Mouse (Mus musculus) hindbrain, embryonic 11.5 days (tissue): ENCODE results near the gene Dync1i2. TPM values are rescaled to one million over a fixed set of nuclear protein-coding genes. Genes with fewer than 3 reads are reported as not detected.
A peak's percentile ranks its signal among the peaks of the same experiment; 100 is the strongest.

ENCODE experiments used
- ATAC-seq: fragments of 200-750 bp; cut with Nextera tagmentation; 2 replicates; pipeline ENCODE4 v1.8.0; 2017; ENCODE audit warnings: mild to moderate bottlenecking, moderate TSS enrichment, moderate library complexity; ENCODE audit not compliant: low FRiP score
- DNase-seq: peaks from one replicate; pipeline ENCODE4 v3.0.0-alpha.2; 2015; ENCODE audit warnings: low spot score
- H3K27ac ChIP-seq: fragments of 300-500 bp; sonication (generic); 2 replicates; pipeline ENCODE4 v1.5.1; 2014; ENCODE audit warnings: mild to moderate bottlenecking, low read depth, low read length
- H3K27me3 ChIP-seq: fragments of 300-500 bp; sonication (generic); 2 replicates; pipeline ENCODE4 v1.6.1; 2014; ENCODE audit warnings: mild to moderate bottlenecking, low read length, moderate library complexity, mixed read lengths; ENCODE audit not compliant: control insufficient read depth, insufficient read depth
- H3K36me3 ChIP-seq: fragments of 300-500 bp; sonication (generic); 2 replicates; pipeline ENCODE4 v1.6.1; 2014; ENCODE audit warnings: mild to moderate bottlenecking, low read length, moderate library complexity, mixed read lengths; ENCODE audit not compliant: control insufficient read depth, insufficient read depth
- H3K4me1 ChIP-seq: fragments of 300-500 bp; sonication (generic); replicated peaks from 2 replicates; pipeline ENCODE4 v1.6.1; 2014; ENCODE audit warnings: low read length, mixed read lengths; ENCODE audit not compliant: control insufficient read depth, insufficient read depth
- H3K4me2 ChIP-seq: fragments of 300-500 bp; sonication (generic); replicated peaks from 2 replicates; pipeline ENCODE4 v1.6.1; 2014; ENCODE audit warnings: mild to moderate bottlenecking, low read depth, low read length
- H3K4me3 ChIP-seq: fragments of 300-500 bp; sonication (generic); 2 replicates; pipeline ENCODE4 v1.5.1; 2014; ENCODE audit warnings: low read depth, low read length
- H3K9ac ChIP-seq: fragments of 300-500 bp; sonication (generic); 2 replicates; pipeline ENCODE4 v1.6.1; 2014; ENCODE audit warnings: low read depth, low read length
- H3K9me3 ChIP-seq: fragments of 300-500 bp; sonication (generic); 2 replicates; pipeline ENCODE4 v1.6.1; 2016; ENCODE audit warnings: low read length; ENCODE audit not compliant: control insufficient read depth
- WGBS: fragments of 180-500 bp; shearing (Covaris S2); extraction: QIAGEN DNeasy Blood & Tissue Kit; methylation state at CpG from one replicate; pipeline ENCODE4 v1.1.7; 2014; 5-methylcytosine and 5-hydroxymethylcytosine counted together
- polyA plus RNA-seq: library from polyadenylated mRNA; unstranded; fragments of >200 nt; fragmentation: Nextera tagmentation; extraction: Ambion mirVana; gene quantifications from 2 replicates; pipeline ENCODE4 v1.2.1, GENCODE M21; 2014

Gene Dync1i2
- polyA plus RNA-seq = 166 and 195 TPM in 2 replicates

DNA sequence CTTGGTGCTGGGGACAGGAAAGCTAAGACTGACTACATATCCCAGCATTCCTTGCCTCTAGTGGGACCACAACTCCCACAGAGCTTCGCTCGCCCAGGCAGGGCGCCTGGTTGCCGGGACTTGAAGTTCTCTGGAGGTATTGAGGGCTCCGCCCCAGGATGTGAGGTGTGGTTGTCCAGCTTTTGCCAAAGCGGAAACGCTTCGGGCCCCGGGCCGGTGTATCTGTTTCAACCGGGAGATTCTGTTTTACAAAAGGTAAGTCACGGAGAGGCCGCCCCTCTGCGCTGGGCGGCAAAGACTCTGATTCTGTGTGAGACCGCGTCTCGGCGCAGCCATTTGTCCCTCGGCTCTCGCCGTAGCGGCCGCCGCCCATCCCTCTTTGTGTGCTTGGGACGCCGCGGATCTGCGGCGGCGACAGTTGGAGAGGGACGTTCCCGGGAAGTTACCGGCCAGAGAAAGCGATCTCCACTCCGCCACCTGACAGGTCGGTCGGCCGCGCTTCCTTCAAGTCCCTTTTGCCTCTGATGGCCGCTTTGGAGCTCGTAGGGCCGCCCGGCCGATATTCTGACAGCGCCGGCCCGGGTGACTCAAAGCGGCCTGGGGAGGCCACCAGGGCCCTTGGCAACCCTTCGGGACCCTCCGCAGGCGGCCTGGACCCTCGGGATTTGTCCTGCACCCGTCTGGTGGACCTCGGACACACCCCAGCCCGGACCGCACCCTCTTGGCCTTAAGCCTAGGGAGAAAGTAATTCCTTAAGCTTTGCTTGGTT lies at the start of gene Dync1i2:
Gene Dync1i2 (plus strand): TSS at position 116 of the 769 bp plus-strand sequence.
- WGBS = under 1% methylated on average over 57 of the region's 57 CpGs
- peak; percentile 99 for ATAC-seq
- no peaks in the 10 kb centered on the region for H3K4me1 ChIP-seq
- H3K4me2 ChIP-seq = peak within 1 kb of the TSS; percentile 48
- peak within 1 kb of the TSS; percentile 93 for H3K4me3 ChIP-seq
- peak within 1 kb of the TSS; percentile 77 for H3K27ac ChIP-seq
- peak within 1 kb of the TSS; percentile 88 for H3K9ac ChIP-seq
- no peaks in the 10 kb centered on the region for H3K36me3 ChIP-seq
- H3K27me3 ChIP-seq = no peaks in the 10 kb centered on the region
- no peaks in the 10 kb centered on the region for H3K9me3 ChIP-seq
- DNase-seq = peak; percentile 93

DNA sequence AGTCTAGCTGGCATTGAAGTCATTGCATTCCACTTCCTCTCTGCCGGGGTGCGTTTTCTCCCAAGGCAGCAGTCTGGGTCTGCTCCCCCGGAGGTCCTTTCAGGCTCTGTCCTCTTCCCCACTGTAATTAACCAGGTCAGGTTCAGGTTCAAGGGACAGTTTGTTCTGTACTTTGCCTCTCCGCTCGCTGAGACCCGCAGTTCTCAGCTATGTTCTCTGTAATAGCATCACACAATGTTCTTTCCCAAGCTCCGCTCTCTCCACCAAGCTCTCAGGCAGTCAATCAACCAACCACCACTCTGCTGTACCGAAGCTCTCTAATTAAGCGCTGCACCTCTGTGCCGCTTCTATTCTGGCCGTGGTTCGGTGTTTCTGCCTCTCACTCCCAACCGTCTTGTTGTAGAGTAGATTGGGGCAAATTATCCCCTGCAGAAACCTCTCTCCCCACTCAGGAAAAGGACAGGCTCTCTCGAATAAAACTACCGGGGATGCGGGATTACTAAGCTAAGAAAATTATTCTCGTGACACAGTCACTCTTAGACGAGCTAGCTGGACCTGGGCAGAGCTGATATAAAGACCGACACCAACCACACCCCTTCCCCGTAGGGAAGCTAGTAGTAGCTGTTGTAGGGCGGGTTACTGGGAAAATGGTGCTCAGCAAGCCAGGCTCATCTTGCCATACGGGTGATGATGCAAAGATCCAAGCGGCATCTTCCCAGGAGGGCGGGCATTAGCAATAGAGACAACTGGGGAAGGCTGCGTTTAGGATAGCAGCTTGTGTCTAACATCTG lies 48.5 kb upstream of the Dync1i2 start:
- no peaks in the 10 kb centered on the region for H3K9me3 ChIP-seq
- H3K27me3 ChIP-seq = no peaks in the 10 kb centered on the region
- 85% methylated on average over 25 of the region's 25 CpGs for WGBS
- no peak overlapping the region for H3K4me2 ChIP-seq
- H3K9ac ChIP-seq = no peak overlapping the region
- no peak overlapping the region for H3K4me3 ChIP-seq
- H3K36me3 ChIP-seq = no peaks in the 10 kb centered on the region
- H3K4me1 ChIP-seq = no peaks in the 10 kb centered on the region
- no peak overlapping the region for H3K27ac ChIP-seq
- no peak for ATAC-seq
- no peak for DNase-seq

DNA sequence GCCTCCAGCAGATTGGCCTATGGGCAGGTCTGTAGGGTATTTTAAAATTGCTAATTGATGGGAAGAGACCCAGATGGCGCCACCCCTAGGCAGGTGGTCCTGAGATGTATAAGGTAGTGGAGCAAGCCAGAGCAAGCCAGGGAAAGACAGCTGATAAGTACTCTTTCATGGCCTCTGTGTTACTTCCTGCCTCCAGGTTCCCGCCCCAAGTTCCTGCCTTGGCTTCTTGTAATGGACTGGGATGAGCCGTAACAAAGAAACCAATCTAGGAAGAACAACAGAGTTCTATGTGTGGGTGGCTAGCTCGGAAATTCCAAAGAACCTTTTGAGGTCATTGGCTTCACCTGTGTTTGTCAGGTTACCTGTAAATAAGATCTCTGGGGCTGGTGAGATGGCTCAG lies 44.3 kb upstream of the Dync1i2 start:
- Histone ChIP-seq H3K27me3 (no peaks in the 10 kb centered on the region), H3K4me3 (no peak overlapping the region), H3K36me3 (no peaks in the 10 kb centered on the region), H3K9me3 (no peaks in the 10 kb centered on the region), H3K27ac (no peak overlapping the region), H3K4me1 (no peaks in the 10 kb centered on the region), H3K4me2 (no peak overlapping the region), H3K9ac (no peak overlapping the region)
- WGBS = 72% methylated on average over 4 of the region's 4 CpGs
- DNase-seq (no peak), ATAC-seq (no peak)

DNA sequence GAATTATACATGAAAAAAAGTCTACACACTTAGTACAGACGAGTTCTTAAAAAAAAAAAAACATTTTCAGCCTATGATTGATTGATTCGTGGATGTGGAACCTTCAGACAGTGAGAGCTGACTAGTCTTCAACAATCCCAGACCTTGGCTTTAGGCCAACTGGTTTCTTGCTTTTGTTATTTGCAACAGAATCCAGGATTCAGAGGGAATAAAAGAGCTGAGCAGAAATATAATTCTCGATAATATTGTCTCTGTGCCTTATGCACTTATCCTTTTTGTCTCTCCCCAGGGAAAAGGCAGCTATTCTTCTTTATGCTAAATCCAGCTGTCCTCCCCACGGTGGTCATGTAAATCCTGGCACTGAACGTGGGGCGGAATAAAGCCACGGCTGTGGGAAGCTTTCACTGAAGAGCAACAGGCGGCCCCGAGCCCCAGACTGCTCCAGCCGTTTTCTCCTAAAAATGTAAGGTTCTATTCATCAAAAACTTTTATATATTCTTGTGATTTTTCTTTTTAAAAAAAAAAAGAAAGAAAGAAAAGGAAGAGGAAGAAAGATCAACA lies 43.0 kb upstream of the Dync1i2 start:
- no peaks in the 10 kb centered on the region for H3K9me3 ChIP-seq
- 54% methylated on average over 10 of the region's 10 CpGs for WGBS
- no peaks in the 10 kb centered on the region for H3K27me3 ChIP-seq
- ATAC-seq (no peak), DNase-seq (peak; percentile 21)
- H3K4me2 ChIP-seq = no peak overlapping the region
- no peaks in the 10 kb centered on the region for H3K4me1 ChIP-seq
- H3K27ac ChIP-seq = no peak overlapping the region
- H3K9ac ChIP-seq = no peak overlapping the region
- H3K36me3 ChIP-seq = no peaks in the 10 kb centered on the region
- no peak overlapping the region for H3K4me3 ChIP-seq

DNA sequence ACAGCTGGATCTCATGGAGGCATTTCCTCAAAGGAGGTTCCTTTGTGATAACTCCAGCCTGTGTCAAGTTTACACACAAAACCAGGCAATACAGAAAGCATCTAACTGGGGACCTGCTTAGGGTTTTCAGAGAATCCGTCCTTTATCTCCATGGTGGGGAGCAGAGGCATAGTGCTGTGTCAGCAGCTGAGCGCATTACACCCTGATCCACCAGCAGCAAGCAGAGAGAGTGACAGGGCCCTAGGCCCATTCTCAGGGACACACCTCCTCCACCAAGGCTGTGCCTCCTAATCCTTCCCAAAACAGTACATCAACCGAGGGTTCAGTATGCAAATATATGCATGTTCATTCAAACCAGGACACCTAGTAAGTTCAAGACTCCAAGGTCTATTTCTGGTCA lies 38.5 kb upstream of the Dync1i2 start:
- Histone ChIP-seq H3K4me3 (no peak overlapping the region), H3K4me2 (no peak overlapping the region), H3K9ac (no peak overlapping the region), H3K27ac (no peak overlapping the region), H3K4me1 (no peaks in the 10 kb centered on the region), H3K9me3 (no peaks in the 10 kb centered on the region), H3K36me3 (no peaks in the 10 kb centered on the region), H3K27me3 (no peaks in the 10 kb centered on the region)
- DNase-seq (no peak), ATAC-seq (no peak)
- WGBS = 78% methylated on average over 3 of the region's 3 CpGs

DNA sequence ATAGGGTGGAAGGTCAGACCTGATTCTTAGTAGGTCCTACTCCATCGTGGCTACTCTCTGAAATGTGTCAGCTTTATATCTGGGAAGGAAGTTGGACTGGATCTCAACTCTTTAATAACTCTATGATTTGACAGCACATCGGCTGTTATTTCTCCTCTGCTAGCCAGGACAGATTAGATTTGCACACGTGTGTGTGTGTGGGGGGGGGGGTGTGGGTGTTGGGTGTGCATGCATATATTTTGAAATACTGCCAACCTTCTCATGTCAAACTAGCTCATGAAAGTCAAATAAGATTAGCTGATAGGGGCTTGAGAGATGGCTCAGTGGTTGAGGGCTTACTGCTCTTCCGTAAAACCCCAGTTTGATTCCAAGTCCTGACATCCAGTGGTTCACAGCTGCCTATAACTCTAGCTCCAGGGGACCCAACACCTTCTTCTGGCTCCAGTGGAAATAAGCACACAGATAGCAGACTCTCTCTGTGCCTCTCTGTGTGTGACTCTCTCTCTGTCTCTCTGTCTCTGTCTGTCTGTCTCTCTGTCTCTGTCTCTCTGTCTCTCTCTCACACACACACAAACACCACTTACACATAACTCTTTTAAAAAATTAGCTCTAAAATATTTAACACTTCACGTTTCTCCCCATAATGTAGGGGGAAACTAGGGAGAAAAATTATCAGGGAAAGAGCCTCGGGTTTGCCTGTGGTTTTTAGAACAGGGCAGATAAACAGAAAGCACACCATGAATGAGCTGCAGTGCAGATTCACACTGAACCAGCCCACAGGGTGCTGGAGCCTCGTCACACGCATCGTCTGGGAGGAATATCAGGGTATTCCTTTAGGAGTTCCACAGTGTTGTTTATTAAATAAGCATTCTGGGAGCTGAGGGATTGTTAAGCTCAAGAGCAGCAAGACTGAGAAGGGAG lies 34.9 kb upstream of the Dync1i2 start:
- H3K27me3 ChIP-seq = no peaks in the 10 kb centered on the region
- H3K4me2 ChIP-seq = no peak overlapping the region
- H3K9me3 ChIP-seq = no peaks in the 10 kb centered on the region
- no peak overlapping the region for H3K9ac ChIP-seq
- H3K4me1 ChIP-seq = no peaks in the 10 kb centered on the region
- WGBS = 68% methylated on average over 9 of the region's 9 CpGs
- H3K4me3 ChIP-seq = no peak overlapping the region
- ATAC-seq (no peak), DNase-seq (no peak)
- no peaks in the 10 kb centered on the region for H3K36me3 ChIP-seq
- no peak overlapping the region for H3K27ac ChIP-seq

DNA sequence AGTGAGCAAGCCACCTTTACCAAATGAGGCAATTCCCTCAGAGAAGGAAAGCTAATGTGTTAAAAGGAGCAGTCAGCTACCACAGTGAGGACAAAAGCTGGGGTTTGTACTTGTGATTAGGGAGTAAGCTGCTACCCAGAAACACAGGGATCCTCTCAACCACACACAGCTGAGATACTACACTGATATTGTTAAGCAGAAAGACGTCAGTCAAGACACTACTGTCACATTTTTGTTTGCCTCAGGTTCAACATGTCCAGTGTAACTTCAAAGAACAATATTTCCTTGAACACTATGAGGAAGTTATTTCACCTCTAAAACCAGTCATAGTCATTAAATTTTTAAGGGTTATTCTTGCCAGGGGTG lies 34.3 kb upstream of the Dync1i2 start:
- DNase-seq (no peak), ATAC-seq (no peak)
- H3K4me3 ChIP-seq = no peak overlapping the region
- no peak overlapping the region for H3K9ac ChIP-seq
- H3K27ac ChIP-seq = no peak overlapping the region
- no peak overlapping the region for H3K4me2 ChIP-seq
- no peaks in the 10 kb centered on the region for H3K4me1 ChIP-seq
- no peaks in the 10 kb centered on the region for H3K36me3 ChIP-seq
- 73% methylated on average over 1 of the region's 1 CpGs for WGBS
- H3K27me3 ChIP-seq = no peaks in the 10 kb centered on the region
- no peaks in the 10 kb centered on the region for H3K9me3 ChIP-seq

DNA sequence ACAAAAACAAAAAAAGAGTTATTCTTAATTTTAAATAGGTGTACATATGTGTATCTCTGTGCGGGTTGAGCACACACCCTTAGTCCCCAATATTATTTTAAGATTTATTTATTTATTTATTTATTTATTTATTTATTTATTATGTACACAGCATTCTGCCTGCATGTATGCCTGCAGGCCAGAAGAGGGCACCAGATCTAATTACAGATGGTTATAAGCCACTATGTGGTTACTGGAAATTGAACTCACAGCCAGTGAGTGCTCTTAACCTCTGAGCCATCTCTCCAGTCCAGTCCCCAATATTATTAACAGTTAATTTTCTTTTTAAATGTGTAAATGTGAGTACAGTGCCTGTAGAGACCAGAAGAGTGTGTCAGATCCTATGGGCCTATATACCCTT lies 33.7 kb upstream of the Dync1i2 start:
- 97% methylated on average over 1 of the region's 1 CpGs for WGBS
- ATAC-seq = no peak
- Histone ChIP-seq H3K27ac (no peak overlapping the region), H3K9ac (no peak overlapping the region), H3K36me3 (no peaks in the 10 kb centered on the region), H3K4me2 (no peak overlapping the region), H3K4me1 (no peaks in the 10 kb centered on the region), H3K9me3 (no peaks in the 10 kb centered on the region), H3K4me3 (no peak overlapping the region), H3K27me3 (no peaks in the 10 kb centered on the region)
- DNase-seq = no peak
